ENCODE assay signal across 7 mouse cellular contexts in genomic region chr19:46044993-46045695, GRCm38 (mm10). TPM values are rescaled to one million over a fixed set of nuclear protein-coding genes. Genes with fewer than 3 reads are reported as not detected.
DNase-seq lines count a peak whose midpoint lies in the region; ATAC-seq and TF ChIP-seq lines count a peak whose summit lies in the region.

Gene Ldb1 (minus strand): TSS chr19:46045214.

- H3K9ac ChIP-seq in embryonic facial prominence, embryonic 15.5 days: peak within 1 kb of the TSS; percentile 96
- peak within 1 kb of the TSS; percentile 94 for H3K9ac ChIP-seq in kidney, embryonic 14.5 days (ENCODE audit: low read depth, low read length)
- peak within 1 kb of the TSS; percentile 87 for H3K9ac ChIP-seq in limb, embryonic 14.5 days (ENCODE audit: low read depth, low read length, severe bottlenecking)
- peak within 1 kb of the TSS; percentile 95 for H3K9ac ChIP-seq in midbrain, embryonic 16.5 days (ENCODE audit: low read depth, low read length)

- peak within 1 kb of the TSS; percentile 84 for H3K4me2 ChIP-seq in embryonic facial prominence, embryonic 15.5 days (replicated peaks)
- peak within 1 kb of the TSS; percentile 75 for H3K4me2 ChIP-seq in kidney, embryonic 14.5 days (replicated peaks; ENCODE audit: low read depth, low read length)
- peak within 1 kb of the TSS; percentile 99 for H3K4me2 ChIP-seq in limb, embryonic 14.5 days (replicated peaks; ENCODE audit: low read depth, low read length, severe bottlenecking)
- H3K4me2 ChIP-seq in midbrain, embryonic 16.5 days (ENCODE audit: low read length): peak within 1 kb of the TSS; percentile 97

- peak within 1 kb of the TSS; percentile 100 for H3K27ac ChIP-seq in embryonic facial prominence, embryonic 15.5 days (replicated peaks)
- peak within 1 kb of the TSS; percentile 92 for H3K27ac ChIP-seq in kidney, embryonic 14.5 days (ENCODE audit: low read depth, low read length)
- H3K27ac ChIP-seq in limb, embryonic 14.5 days (replicated peaks; ENCODE audit: low read depth, low read length): peak within 1 kb of the TSS; percentile 96
- H3K27ac ChIP-seq in midbrain, embryonic 16.5 days (ENCODE audit: low read length): peak within 1 kb of the TSS; percentile 97

- under 1% methylated on average over 82 of the region's 84 CpGs for WGBS in embryonic facial prominence, embryonic 15.5 days
- under 1% methylated on average over 81 of the region's 84 CpGs for WGBS in kidney, embryonic 14.5 days
- WGBS in limb, embryonic 14.5 days: 2% methylated on average over 59 of the region's 84 CpGs
- under 1% methylated on average over 76 of the region's 84 CpGs for WGBS in midbrain, embryonic 16.5 days

- H3K4me3 ChIP-seq in embryonic facial prominence, embryonic 15.5 days (replicated peaks): peak within 1 kb of the TSS; percentile 72
- H3K4me3 ChIP-seq in kidney, embryonic 14.5 days (ENCODE audit: low read length): peak within 1 kb of the TSS; percentile 80
- H3K4me3 ChIP-seq in limb, embryonic 14.5 days (replicated peaks; ENCODE audit: low read length): peak within 1 kb of the TSS; percentile 78
- peak within 1 kb of the TSS; percentile 89 for H3K4me3 ChIP-seq in midbrain, embryonic 16.5 days (ENCODE audit: low read depth, low read length)

- H3K9me3 ChIP-seq in embryonic facial prominence, embryonic 15.5 days (replicated peaks): no peaks in the 10 kb centered on the region
- no peaks in the 10 kb centered on the region for H3K9me3 ChIP-seq in kidney, embryonic 14.5 days (ENCODE audit: control insufficient read depth, low read length)
- no peaks in the 10 kb centered on the region for H3K9me3 ChIP-seq in limb, embryonic 14.5 days (ENCODE audit: control insufficient read depth, low read length)
- H3K9me3 ChIP-seq in midbrain, embryonic 16.5 days (replicated peaks; ENCODE audit: control insufficient read depth, low read length, poor library complexity, severe bottlenecking): no peaks in the 10 kb centered on the region

- TF ChIP-seq POLR2A in limb, embryonic 14.5 days (IDR thresholded peaks at IDR 0.05; ENCODE audit: borderline replicate concordance, extremely low read depth, insufficient read depth, insufficient read length): 0 out of 2 replicates have a peak, but pooled peaks have one; percentile 47

- ATAC-seq in embryonic facial prominence, embryonic 15.5 days (ENCODE audit: insufficient number of reproducible peaks, low FRiP score, low TSS enrichment, low read depth): peak; percentile 77
- peak; percentile 76 for ATAC-seq in kidney, embryonic 14.5 days (ENCODE audit: low FRiP score, low TSS enrichment)
- ATAC-seq in limb, embryonic 14.5 days (ENCODE audit: low FRiP score, low read depth): peak; percentile 76
- peak; percentile 81 for ATAC-seq in midbrain, embryonic 16.5 days

- no peaks in the 10 kb centered on the region for H3K36me3 ChIP-seq in embryonic facial prominence, embryonic 15.5 days
- H3K36me3 ChIP-seq in kidney, embryonic 14.5 days (ENCODE audit: control insufficient read depth, insufficient read depth, low read length): no peaks in the 10 kb centered on the region
- no peaks in the 10 kb centered on the region for H3K36me3 ChIP-seq in limb, embryonic 14.5 days (ENCODE audit: control insufficient read depth, insufficient read depth, low read length)
- H3K36me3 ChIP-seq in midbrain, embryonic 16.5 days (ENCODE audit: control insufficient read depth, insufficient read depth, low read length): no peaks in the 10 kb centered on the region

- peak; percentile 94 for DNase-seq in adrenal gland, postnatal 14 days
- DNase-seq in heart, adult 9 months (ENCODE audit: low spot score in 2 of 2): peak; percentile 92 to 93
- DNase-seq in limb, embryonic 14.5 days (ENCODE audit: low spot score): peak; percentile 81
- peak; percentile 69 to 76 for DNase-seq in spleen, postnatal 10 days (ENCODE audit: low spot score in 2 of 2)

- peaks cover 57% of the 10 kb centered on the region for H3K4me1 ChIP-seq in embryonic facial prominence, embryonic 15.5 days
- H3K4me1 ChIP-seq in kidney, embryonic 14.5 days (ENCODE audit: control insufficient read depth, insufficient read depth, low read length): peaks cover 53% of the 10 kb centered on the region
- H3K4me1 ChIP-seq in limb, embryonic 14.5 days (ENCODE audit: control insufficient read depth, insufficient read depth, low read length): peaks cover 53% of the 10 kb centered on the region
- peaks cover 51% of the 10 kb centered on the region for H3K4me1 ChIP-seq in midbrain, embryonic 16.5 days (ENCODE audit: control insufficient read depth, insufficient read depth, low read length)

- H3K27me3 ChIP-seq in embryonic facial prominence, embryonic 15.5 days: no peaks in the 10 kb centered on the region
- no peaks in the 10 kb centered on the region for H3K27me3 ChIP-seq in kidney, embryonic 14.5 days (ENCODE audit: control insufficient read depth, insufficient read depth, low read length)
- H3K27me3 ChIP-seq in limb, embryonic 14.5 days (ENCODE audit: control insufficient read depth, insufficient read depth, low read length): no peaks in the 10 kb centered on the region
- no peaks in the 10 kb centered on the region for H3K27me3 ChIP-seq in midbrain, embryonic 16.5 days (ENCODE audit: control insufficient read depth, insufficient read depth, low read depth, low read length)

RNA-seq across cellular contexts. Expression of gene Ldb1, which starts in this region (rescaled TPM):
- 63.1 and 82.7 TPM in 2 replicates for total RNA-seq in adrenal gland, postnatal 14 days (2021)
- polyA plus RNA-seq in embryonic facial prominence, embryonic 15.5 days (2015; fragmentation: Nextera tagmentation; extraction: Ambion mirVana): 114 and 120 TPM in 2 replicates
- polyA plus RNA-seq in kidney, embryonic 14.5 days (2014; fragmentation: Nextera tagmentation; extraction: Ambion mirVana): 79.6 and 97.2 TPM in 2 replicates
- 412 and 480 TPM in 2 replicates for polyA plus RNA-seq in limb, embryonic 14.5 days (2012; rRNA removed)
- 93.8 and 108 TPM in 2 replicates for polyA plus RNA-seq in limb, embryonic 14.5 days (2014; fragmentation: Nextera tagmentation; extraction: Ambion mirVana)
- 88.1 and 107 TPM in 2 replicates for polyA plus RNA-seq in midbrain, embryonic 16.5 days (2015; fragmentation: Nextera tagmentation; extraction: Ambion mirVana)

Comparison
In these comparisons a context has a peak if more than half of its experiments do, and no peak if none do; other contexts are left out.
1. Peak in every context shown above with its lines: DNase-seq, ATAC-seq, H3K4me3 ChIP-seq and H3K27ac ChIP-seq.